Mouse (Mus musculus) central nervous system, embryonic 11.5 days (tissue): ENCODE data around the gene Hadhb. TPM values are rescaled to one million over a fixed set of nuclear protein-coding genes. Genes with fewer than 3 reads are reported as not detected.

Experiments
- polyA plus RNA-seq: library from polyadenylated mRNA; depleted of rRNA; stranded (reverse); fragments of >200 nt; gene quantifications from 2 replicates; pipeline ENCODE4 v1.2.3, GENCODE M21; 2012; rRNA removed

The Hadhb gene
- 81.1 and 107 TPM in 2 replicates for polyA plus RNA-seq

DNA sequence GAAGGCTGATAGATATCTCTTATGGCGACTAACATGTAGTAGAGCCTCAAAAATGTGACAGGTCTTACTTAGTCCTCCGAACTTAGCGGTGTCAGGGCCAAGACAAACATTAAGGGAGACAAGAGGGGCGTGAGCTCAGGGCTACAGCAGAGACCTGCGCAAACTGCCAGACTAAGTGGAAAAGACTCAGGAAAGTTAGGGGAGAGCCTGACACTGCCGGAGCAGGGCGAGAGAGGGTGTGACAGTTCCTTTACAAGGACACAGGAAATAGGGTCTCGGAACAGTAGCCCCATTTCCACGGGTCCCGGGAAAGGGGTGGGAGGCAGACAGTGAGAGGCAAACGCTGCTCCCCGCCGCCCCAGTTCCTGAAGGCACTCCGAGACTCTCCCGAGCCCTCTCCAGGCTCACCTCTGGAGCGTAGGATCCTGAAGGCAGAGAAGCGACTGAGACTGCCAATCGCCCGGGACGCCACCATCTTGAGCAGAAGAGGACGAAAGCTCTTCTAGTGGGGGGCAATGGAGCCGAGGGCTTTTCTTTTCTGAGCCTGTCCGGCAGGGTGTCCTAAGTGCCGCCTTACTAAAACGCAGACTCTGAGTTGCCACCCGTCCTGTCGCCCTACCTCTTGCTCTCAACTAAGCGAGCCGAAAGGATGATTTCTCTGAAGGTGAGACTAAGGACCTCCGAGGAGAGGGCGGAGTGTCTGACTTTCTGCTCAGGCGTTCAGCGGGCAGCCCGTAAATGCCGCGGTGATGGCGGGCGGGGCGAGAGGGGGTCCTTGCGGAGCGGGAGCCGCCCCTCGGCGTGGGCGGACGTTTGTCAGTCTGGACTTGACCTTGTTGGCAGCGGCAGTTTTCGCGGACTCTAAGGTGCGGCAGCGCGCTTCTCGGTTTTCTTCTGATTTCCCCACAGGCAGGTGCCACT is at the start of gene Hadhb, which contains the start of gene Hadha:
TSS of gene Hadhb (plus strand) at position 775 of the 921 bp plus-strand sequence.
TSS of gene Hadha (minus strand) at position 689 of the 921 bp plus-strand sequence.

DNA sequence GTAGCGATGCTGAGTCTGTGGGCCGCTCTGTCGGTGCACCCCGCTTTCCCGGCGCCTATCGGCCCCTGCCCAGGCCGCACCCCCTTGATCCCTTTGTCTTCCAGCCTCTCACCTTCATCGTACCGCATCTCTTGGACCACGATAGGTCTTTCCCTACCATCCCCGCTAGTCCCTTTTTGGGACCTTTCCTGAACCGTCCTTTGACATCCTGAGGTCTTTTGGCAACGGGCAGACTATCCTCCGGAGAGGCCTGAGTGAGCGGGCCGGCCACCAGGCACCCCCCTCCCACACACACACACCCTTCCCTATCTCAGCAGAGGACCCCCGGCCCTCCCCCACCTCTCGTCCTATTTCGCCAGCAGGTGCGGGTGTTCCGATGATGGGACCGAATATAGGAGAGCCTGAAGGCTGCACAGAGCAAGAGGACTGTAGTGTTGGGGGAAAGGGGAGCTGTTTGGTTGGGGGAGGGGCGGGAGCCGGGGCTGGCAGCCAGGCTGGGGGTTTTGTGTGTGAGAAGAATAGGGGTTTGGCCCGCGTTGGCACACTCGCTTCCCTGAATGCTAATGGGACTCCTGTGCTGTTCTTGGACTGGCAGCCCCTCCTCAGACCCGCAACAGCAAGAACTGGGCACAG is 49.3 kb upstream of the Hadhb start, which contains the start of gene 3110082J24Rik:
TSS of gene 3110082J24Rik (minus strand) at position 419 of the 633 bp plus-strand sequence.

DNA sequence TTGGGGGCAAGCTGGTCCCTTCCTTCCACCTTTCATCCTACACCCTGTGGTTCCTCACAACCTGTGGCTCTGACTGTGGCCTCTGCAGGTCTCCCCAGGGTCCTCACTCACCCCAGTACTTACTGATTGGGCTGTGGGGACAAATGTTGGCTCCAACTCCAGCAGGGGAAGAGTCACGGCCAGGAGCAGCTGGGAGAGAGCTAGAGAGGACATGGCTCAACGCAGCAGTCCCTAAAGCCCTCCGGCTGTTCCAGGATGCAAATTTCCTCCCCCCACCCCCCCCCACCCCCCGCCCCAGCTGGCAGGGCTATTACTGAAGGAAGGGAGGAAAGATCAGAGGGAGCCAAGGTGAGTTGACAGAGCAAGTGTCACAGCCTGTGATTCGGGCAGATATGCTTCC is 50.4 kb downstream of the Hadhb start, which contains the start of gene Adgrf3:
TSS of gene Adgrf3 (minus strand) at position 230 of the 400 bp plus-strand sequence.

DNA sequence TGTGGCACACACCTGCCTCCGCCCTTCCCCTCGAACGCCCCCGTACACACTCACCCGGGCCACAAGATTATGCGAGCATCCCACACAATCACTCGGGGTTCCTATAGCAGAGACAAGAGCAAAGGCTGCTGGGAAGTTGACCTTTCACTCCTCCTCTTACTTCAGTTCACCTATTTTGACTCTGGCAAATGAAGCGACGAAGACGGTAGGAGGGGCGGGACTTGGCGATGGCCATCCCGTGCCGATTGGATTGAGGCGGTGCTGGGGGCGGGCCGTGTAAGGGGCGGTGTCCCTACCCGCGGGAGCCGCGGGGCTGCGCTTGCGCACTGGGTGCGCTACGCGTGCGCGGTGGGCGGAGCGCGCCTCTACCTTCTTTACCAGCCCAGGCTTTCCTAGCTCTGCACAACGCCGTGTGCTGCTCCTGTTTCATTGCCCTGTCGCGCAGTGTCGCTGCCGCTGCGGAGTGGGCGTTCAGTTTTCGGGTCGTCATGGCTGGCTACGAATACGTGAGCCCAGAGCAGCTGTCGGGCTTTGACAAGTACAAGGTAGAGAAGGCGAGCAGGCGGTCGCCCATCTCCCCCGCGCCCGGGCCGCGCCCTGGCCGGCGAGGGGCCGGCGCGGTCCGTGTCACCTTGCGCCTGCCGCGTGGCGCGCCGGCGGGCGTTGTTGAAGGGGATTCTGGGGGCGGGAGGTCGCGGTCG is 77.4 kb downstream of the Hadhb start, which contains the start of gene Selenoi:
TSS of gene Selenoi (plus strand) at position 311 of the 701 bp plus-strand sequence.

Other genes with a start within 250 kb of the Hadhb start
- gene Il6, start 142.1 kb upstream of the Hadhb start, polyA plus RNA-seq: not detected in 2 replicates
- gene Tyms, start 81.6 kb upstream of the Hadhb start, polyA plus RNA-seq: 198 and 209 TPM in 2 replicates
- gene Garem2, start 50.1 kb upstream of the Hadhb start, polyA plus RNA-seq: 17.1 and 21.2 TPM in 2 replicates
- gene 3110082J24Rik, start 49.2 kb upstream of the Hadhb start, polyA plus RNA-seq: 1.9 and 3.9 TPM in 2 replicates
- gene Hadha, start 86 bp upstream of the Hadhb start, polyA plus RNA-seq: 82.7 and 89.1 TPM in 2 replicates
- gene Adgrf3, start 50.5 kb downstream of the Hadhb start, polyA plus RNA-seq: not detected in 2 replicates
- gene Selenoi, start 77.3 kb downstream of the Hadhb start, polyA plus RNA-seq: 22.2 and 39.6 TPM in 2 replicates
- gene Drc1, start 126.1 kb downstream of the Hadhb start, polyA plus RNA-seq: 0.52 and 0.68 TPM in 2 replicates